Mouse (Mus musculus) cerebellum, adult 9-11 months (tissue): ENCODE data around the gene Smtnl1.
"Not testable (repeated sequence)": the region's sequence is repeated elsewhere in the genome, so short reads cannot be mapped to it uniquely, and the experiment has no call there.

Experiments used
- DNase-seq: peaks from one replicate; pipeline ENCODE4 v3.0.0; 2022

Smtnl1 gene

DNA sequence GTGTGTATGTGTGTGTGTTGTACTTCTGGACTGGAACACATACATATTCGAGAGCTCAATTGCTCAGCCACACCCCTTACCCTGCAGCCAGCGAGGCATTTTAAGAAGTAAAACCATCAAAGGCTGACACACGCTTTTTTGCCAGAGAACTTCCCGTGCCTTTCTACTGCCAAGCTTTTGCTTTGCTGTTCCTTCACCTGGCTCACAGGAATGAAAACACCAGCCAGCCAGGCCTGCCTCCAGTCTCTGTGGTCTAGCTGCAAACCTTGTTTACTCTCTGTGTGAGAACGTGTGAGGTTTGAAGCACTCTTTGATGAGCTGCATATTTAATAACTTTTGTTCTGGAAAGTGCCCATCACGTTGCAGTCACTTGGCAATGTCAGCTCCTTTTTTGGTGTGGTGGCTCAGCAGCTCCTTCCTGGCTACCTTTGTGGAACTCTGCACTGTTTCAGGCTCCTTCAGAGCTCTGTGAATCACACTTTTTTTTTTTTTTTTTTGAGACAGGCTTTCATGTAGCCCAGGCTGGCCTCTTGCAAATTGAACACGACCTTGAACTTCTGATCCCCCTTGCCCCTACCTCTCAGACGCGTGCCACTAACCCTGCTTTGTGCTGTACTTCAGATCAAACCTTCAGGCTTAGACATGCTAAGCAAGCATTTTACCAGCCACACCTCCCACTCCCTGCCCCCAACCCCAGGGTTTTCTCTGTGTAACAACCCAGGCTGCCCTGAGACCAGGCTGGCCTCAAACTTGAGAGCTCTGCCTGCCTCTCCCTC lies 15.6 kb upstream of the Smtnl1 start:
- DNase-seq, result no peak

DNA sequence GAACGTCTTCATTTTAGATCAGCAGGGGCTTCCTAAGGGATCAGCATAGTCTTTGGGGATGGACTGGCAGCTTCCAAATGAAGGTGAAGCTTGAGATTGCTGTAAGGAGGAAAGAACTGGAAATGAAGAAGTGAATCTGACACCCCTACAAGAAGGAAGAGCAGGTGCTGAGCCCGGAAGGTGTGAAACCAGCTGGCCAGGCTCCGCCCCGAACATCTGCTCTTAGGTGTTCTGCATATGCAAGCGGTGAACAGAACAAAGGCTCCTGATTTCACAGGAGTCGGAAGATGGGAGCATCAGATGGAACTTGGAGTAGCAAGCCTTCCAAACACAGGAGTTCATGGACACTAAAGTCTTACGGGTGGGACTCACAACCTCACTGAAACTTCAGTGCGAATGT lies 14.7 kb upstream of the Smtnl1 start:
- DNase-seq, result no peak

DNA sequence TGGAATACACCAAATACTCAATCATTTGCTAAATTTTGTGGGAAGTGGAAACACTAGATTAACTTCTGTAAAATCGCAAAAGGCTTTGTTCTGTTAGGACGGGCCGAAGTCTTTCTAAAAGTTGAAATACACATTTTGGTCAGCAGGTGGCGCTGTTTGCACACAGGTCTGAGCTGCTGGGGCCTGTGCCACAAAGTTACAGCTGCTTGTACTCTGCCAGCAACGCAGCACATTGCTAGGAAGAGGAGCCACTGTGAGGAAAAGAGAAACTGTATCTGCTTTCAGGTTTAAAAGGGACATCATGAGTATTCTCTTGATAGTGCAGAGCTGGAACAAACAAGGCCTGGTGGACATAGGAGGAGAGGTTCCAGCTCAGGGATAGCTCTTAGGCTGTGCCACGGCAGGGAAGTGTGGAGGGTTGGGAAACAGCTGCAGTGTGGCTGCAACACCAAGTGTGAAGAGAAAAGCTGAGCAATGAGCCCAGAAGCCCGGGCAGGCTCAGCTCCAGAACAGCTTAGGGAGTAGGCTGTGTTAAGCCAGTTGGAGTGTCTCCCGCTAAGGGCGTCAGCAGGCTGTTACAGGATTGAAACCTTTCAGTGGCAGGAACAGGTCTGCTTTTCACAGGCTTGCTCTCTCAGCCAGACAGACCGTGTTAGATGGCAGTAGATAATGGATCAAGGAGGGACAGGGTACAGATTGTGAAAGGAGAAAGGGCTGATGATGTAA lies 9.4 kb upstream of the Smtnl1 start:
- peak; percentile 67 for DNase-seq

- peak; percentile 39 for DNase-seq
Measured at GRCm38 (mm10) chr2:84827283-84827920, 5.0 kb upstream of the Smtnl1 start.

DNA sequence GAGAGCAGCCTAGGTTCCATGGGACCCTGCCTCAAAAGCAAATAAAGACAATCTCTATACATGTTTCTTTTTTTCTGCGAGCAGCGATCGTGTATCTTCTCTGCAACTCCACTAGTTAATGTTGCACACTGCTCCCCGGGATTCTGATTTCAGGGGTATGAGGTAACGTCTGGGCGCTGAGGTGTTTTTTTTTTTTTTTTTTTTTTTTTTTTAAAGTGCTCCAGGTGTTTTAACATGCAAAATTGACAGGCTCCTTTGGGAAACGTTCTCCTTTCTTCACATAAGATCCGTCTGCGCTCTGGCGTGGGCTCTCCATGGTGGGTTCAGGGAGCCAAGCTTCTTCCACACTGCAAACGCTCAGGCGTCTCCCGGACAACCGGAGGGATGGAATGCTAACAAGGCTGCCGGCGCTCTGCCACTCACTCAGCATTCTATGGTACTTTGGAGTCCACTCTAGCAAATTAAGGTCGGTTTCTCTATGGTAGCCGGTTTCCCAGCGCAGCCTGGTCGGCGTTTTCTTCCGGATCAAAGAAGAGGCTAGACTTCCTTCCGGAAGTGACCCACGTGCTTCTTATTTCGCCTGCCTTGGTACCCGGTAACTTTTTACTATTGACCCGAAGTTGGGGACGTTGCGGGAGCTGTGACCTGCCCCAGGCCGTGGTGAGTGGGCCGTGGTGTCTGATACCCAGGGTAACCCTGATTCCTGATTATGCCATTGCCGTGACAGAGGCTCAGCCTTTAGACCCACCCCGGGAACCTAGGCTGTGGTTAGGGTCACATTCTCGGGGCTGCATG lies 4.2 kb upstream of the Smtnl1 start, which contains the start of gene Timm10:
Gene Timm10, plus strand, starts transcription at position 510 of the 795 bp plus-strand sequence.
- DNase-seq, result peak; percentile 90

GRCm38 (mm10) chr2:84823237-84823636 lies 785 bp upstream of the Smtnl1 start:
- no peak for DNase-seq

- no peak for DNase-seq
Measured at GRCm38 (mm10) chr2:84819861-84820260, 2.6 kb downstream of the Smtnl1 start.

DNA sequence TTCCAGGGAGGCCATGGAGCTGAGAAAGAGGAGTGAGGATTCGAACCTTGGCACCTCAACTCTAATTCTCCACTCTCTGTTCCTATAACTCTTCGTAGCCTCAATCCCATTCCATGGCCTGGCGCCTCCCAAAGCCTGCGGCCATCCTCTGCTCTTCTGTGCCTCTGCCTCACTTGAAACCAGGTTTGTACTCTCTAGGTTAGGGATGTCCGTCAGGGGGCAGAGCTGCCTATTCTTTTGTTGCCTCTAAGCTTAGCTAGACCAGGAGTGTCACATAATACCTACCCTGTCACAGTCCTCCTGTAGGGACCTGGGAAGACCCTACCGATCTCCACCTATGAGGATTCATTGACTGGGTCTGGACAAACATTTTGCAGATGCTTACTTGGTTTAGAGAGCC lies 9.8 kb downstream of the Smtnl1 start:
- DNase-seq, result no peak

DNA sequence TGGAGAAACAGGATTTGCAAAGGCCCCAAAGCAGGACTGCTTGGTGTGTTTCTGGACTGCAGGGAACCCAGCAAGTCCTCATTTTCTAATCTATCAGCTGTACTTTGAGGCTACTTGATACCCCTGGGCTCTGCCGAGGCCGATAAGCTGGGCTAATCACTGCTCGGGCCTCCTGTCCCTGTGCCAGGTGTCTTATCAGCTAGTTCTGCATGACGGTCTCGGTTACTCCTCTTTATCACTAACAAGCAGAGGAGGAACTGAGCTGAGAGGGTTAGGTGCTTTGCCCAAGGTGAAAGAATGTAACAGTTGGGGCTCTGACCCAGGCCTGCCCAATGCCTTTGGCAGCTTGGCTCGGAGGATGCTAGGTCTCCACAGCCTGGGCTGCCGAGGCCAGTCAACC lies 10.6 kb downstream of the Smtnl1 start:
- no peak for DNase-seq

GRCm38 (mm10) chr2:84810886-84811577 lies 11.4 kb downstream of the Smtnl1 start:
- peak; percentile 80 for DNase-seq

- no peak for DNase-seq
Measured at GRCm38 (mm10) chr2:84810526-84810885, 11.9 kb downstream of the Smtnl1 start.

GRCm38 (mm10) chr2:84809330-84809729 lies 13.1 kb downstream of the Smtnl1 start:
- DNase-seq, result no peak

GRCm38 (mm10) chr2:84806546-84806945 lies 15.9 kb downstream of the Smtnl1 start:
- no peak for DNase-seq

DNA sequence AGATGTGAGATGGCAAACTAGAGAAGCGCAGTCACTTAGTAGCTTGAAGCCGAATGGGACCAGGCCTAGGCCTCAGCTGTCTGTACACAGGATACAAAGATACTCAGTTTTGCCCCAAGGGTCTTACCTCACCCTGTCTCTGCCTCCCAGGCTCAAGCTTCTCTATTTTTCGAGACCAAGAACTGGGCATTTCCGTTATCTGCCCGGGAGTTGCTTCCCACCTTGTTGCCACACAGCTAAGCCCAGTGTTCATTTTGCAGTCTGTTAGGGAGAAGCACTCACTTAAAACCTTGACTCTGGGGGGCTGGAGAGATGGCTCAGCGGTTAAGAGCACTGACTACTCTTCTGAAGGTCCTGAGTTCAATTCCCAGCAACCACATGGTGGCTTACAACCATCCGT lies 18.5 kb downstream of the Smtnl1 start:
- no peak for DNase-seq

DNA sequence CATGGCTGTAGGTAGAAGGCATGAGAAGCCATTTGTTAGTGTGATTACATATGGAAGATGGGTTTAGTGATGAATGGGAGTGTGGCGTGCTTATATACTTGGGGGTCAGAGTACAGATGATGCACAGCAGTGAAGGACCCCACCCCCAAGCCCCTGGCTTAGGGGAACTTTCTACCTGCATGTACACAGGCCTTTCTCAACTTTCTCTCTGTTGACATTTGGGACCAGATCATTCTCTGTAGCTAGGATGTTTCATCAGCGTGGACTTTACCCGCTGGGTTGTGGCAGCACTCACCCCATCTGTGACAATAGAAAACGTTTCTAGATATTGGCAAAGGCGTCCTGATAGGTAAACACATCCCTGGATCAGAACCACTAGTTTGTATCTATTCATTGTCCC lies 21.2 kb downstream of the Smtnl1 start:
- not testable (repeated sequence) for DNase-seq

- DNase-seq, result no peak
Measured at GRCm38 (mm10) chr2:84800304-84800703, 22.1 kb downstream of the Smtnl1 start.

GRCm38 (mm10) chr2:84799041-84799561 lies 23.4 kb downstream of the Smtnl1 start:
- peak; percentile 76 for DNase-seq

GRCm38 (mm10) chr2:84798493-84798921 lies 23.9 kb downstream of the Smtnl1 start, which contains the start of gene Ube2l6:
Gene Ube2l6 (plus strand): TSS chr2:84798828.
- DNase-seq, result peak; percentile 77

- DNase-seq, result peak; percentile 87
Measured at GRCm38 (mm10) chr2:84797833-84798492, 24.5 kb downstream of the Smtnl1 start.

DNA sequence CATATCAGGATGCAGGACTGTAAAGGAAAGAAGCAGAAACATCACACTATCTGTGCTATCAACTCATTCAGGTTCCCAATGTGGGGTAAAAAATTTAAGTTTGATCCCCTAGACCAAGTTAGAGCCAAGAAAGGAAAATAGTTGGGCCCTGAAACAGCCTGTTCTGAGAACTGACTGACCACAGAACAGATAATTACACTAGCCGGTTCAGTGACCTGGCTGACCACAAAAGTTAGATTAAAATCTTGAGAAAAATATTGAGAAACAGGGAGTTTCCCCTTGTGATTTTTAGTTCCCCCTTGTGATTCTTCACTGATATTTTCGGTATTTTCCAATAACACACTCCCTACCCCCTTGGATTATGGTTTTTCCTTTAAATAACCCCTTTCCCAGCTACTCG lies 28.6 kb downstream of the Smtnl1 start:
- DNase-seq, result no peak

DNA sequence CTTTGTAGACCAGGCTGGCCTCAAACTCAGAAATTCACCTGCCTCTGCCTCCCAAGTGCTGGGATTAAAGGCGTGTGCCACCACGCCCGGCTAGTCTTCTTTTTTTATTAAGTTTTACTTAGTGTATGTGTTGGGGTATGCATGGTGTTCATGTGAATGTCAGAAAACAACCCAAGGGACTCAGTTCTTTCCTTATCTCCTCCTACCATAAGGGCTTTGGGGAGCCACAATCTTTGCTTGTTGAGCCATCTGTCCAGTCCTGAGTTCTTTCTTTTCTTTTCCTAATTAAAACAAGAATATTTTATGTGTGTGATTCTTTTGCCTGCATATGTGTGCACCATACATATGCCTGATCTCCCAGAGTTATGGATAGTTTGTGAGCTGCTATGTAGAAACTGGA lies 29.3 kb downstream of the Smtnl1 start:
- no peak for DNase-seq
